Mouse (Mus musculus): ENCODE results near the gene Def6.

Gene Def6

DNA sequence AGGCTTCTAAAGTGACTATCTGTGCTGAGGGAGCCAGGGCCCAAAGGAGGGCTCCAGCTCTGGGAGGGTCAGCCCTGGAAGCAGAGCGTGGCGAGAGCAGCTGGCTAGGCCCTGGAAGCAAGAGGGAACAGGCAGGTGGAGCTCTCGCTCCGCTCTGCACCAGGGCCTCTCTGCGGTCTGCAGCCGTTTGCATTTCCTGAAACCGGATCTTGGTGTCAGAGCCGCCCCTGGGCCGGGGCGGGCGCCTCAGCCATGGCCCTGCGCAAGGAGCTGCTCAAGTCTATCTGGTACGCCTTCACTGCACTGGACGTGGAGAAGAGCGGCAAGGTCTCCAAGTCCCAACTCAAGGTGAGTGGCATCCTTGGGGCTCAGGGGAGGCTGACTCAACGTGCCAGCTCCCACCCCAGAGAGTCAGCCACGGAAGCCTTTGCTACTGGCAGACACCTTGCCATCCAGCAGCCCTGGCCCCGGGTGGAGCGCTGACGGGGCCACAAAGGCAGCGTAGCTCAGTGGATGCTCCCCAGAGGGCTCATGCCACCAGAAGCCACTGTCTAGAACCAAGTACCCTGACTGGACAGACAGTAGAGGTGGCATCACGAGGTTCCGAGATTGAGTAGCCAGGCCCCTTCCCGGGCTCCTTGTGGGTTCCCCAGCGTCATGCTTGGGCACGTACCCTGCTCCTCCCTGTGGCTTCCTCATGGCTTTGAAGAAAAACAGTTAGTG lies at the start of gene Def6:
TSS of gene Def6 (plus strand) at position 188 of the 723 bp plus-strand sequence.
- DNase-seq (ENCODE audit: low read depth, low spot score) = peak; percentile 78

DNA sequence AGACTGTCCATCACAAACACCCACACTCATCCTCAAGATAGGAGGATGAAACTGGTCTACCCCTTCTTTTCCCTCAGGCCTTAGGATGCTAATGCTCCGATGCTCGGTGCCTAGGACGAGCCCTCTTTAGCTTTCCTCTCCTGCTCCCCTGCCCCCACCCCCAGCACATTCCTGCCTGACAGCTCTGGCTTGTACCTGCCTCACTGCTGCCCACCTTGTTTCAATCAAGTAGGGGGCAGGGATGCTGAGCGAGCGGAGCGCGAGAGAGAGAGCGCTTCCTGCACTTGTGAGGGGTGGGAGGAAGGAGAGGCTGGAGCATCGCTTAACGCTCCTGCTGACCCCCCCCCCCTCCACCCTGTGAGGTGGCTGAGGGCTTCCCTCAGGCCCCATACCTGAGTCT lies 47.2 kb upstream of the Def6 start:
- peak; percentile 61 for DNase-seq (ENCODE audit: low read depth, low spot score)

DNA sequence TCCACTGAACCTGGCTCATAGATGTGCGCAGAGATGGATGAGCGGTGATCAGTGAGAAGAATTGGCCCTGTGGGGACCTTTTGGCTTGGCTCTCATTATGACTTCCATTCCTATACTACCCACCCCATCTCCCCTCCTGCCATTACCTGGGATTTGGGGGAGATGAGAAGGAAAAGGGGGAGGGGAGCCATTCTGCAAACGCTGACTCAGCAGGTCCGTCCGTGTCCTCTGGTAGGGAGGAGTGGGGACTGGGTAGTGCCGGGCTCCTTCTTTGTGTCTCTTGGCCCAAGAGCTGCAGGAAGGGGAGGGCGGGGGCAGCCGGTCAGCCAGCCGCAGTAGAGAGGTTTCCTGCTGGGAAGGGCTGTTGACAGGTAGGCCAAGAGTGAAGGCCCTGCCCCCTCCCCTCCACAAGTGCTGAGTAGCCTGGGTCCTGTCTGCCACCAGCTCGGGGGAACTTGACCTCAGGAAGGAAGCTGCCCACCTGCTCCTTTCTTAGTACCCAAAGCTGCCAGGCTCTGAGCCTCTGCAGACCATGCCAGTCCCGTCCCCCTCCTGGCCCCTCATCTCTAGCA lies 46.2 kb upstream of the Def6 start:
- DNase-seq (ENCODE audit: low read depth, low spot score) = no peak

DNA sequence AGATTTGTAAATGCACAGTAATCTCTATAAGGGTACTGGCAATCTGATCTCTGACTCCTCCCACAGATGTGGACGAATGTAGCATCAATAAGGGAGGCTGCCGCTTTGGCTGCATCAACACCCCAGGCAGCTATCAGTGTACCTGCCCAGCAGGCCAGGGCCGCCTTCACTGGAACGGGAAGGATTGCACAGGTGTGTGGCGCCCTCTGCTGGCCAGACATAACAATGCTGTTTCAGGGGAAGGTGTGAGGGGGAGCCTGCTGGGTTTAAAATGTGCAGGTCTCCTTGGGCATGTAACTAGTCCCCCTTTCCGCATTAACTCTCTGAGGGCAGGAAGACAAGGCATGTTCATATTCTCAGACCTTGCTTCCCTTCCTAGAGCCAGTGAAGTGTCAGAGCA lies 43.9 kb upstream of the Def6 start:
- peak; percentile 84 for DNase-seq (ENCODE audit: low read depth, low spot score)

DNA sequence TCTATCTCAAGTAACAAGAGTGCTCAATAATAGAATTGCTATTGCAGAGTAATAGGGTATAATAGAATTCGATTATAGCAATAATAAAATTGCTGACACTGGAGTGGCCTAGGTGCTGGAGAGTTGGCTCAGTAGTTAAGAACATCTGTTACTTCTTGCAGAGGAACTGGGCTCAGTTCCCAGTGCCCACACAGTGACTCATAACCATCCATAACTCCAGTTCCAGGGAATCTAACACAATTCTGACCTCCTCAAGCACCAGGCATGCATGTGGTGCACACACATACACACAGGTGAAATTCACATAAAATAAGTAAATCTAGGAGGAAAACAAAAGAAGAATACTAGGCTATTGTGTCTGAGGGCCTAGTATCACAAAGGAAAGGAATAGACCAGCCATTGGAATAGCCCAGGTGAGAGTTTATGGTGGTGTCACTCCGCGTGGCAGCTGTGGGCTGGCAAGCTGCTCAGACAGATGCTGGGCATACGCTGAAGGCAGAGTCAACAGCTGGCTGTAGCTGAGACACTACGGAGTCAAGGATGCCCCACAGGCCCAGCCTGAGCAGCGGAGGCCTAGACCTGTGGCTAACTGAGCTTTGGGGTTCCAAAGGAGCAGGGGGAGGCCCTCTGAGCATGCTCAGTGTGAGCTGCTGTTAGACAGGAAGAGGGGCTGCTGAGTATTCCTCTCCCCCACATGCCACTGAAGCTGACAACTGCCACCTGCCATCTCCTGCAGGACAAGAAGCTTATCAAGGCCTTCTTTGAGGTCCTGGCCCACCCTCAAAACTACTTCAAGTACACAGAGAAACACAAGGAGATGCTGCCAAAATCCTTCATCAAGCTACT lies 36.9 kb upstream of the Def6 start:
- DNase-seq (ENCODE audit: low read depth, low spot score) = no peak

DNA sequence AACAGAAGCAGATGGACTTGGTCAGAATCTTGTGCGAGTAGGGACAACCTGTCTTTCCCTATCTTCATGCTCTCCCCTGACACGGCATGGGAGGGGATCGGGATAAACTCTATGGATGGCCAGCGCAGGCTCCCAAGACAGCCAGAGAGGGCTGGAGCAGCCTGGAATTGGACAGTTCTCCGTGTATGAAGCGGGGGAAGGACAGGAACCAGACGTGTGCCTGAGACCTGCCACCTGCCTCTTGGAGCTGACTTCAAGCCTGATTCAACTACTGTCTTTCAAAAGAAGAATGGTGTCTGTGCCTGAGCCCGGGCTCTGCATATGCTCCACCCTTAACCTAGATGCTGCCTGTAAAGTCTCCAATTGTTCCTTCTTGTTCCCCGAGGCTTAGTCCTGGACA lies 34.9 kb upstream of the Def6 start:
- no peak for DNase-seq (ENCODE audit: low read depth, low spot score)

DNA sequence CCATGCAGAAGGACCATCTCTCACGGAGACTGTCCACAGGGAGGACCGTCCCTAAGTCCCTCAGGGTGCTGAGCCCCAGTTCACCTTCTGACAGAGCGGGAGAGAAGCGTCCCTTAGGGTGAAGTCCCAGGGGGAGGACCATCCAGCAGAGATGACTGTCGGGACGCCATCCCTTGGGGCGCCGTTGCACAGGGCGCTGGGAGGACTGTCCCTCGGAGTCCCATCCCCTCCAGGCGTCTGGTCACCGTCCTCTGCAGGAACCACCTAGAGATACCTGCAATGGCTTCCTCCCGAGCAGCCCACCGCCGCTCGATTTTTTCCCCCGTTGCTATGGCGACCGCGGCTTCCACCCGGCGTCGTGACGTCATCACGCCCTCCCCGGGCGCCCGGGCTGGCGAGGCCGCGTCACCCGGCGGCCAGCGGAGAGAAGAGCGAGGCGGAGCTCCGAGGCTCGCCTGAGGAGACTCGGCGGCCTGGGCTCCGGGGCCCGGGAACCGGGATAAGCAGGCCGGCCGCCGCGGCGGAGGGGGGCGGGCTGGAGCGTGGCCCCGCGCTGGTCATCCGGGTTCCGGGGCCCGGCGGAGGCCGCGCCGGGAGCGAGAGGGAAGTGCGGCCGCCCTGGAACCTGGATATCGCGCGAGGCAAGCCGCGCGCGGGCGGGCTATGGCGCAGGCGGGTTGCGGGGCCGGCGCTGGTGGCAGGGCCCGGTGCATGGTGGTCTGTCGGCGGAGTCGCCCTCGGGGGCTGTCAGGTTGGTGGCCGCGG lies 30.6 kb upstream of the Def6 start, which contains the start of gene Zfp523:
TSS of gene Zfp523 (plus strand) at position 355 of the 765 bp plus-strand sequence.
- peak; percentile 95 for DNase-seq (ENCODE audit: low read depth, low spot score)

DNA sequence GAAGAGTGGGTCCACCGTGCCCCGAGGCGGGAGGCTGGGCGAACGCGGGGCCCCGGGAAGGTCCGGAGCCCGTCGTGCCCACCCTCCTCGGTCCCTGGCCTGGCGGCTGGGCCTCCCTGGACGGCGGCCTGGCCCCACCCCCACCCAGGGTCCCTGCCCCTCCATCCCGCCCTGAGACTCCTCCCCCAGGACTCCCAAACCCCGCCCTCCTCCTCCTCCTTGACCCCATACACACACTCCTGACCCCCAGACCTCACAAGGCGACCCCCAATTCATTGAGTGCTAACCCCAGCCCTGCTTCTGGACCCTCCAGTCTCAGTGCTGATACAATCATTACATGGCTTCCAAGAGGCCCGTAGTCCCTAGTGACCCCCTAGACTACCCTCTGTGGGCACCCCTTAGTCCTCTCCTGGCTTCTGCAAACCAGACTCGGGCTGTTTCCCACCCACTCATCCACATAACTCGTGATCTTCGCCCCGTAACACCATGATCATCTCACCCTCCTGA lies 30.0 kb upstream of the Def6 start:
- peak; percentile 71 for DNase-seq (ENCODE audit: low read depth, low spot score)

DNA sequence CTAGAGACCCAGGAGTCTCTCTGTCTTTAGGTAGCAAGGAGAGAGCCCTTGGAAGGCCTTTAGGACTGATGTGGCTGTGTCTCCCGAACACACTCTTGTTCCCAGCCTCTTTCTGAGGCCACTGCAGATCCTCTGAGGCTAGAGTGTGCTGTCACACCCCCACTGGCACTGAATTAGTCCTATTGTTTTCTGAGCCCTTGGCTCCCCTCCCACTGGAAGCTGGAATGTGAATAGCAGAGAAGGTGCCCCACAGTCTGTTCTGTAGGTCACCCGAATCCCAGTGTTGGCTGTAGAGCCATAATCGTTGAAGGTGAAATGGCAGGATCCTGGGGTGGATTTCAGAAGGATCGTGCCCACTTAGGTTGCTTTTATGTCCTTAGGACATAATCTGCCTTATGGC lies 27.2 kb upstream of the Def6 start:
- DNase-seq (ENCODE audit: low read depth, low spot score) = no peak

DNA sequence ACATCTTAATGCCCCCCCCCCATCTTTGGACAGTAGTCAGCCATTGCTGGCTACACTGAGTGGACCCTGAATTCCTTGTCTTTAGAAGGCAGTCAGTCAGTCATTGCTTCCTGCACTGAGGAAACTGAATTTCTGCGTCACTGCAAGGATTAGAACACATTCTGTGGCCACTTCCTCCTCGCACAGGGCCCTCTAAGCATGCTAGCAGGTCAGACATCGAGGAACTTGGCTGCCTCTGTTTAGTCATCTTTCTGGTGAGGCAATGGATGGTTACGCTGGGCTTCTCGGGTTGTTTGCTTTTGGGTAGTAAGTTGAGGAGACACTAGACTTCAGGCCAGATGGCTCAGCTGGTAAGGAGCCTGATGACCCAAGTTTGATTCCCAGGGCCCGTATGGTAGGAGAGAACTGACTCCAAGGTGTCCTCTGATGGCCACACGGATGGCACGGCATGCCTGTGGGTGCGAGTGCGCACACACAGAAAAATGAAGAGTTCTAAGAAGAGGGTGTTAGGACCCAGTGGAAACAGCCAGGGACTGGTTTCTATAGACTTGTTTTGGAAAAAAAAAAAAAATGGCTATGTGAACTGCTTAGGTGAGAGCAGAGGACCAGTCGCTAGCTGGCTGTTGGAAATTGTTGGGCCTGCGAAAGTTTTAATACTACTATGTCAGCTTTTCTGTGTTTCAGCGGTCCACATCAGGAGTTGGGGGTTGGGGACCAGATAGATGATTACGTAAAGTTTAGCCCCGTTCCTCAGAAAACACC lies 26.6 kb upstream of the Def6 start:
- no peak for DNase-seq (ENCODE audit: low read depth, low spot score)

DNA sequence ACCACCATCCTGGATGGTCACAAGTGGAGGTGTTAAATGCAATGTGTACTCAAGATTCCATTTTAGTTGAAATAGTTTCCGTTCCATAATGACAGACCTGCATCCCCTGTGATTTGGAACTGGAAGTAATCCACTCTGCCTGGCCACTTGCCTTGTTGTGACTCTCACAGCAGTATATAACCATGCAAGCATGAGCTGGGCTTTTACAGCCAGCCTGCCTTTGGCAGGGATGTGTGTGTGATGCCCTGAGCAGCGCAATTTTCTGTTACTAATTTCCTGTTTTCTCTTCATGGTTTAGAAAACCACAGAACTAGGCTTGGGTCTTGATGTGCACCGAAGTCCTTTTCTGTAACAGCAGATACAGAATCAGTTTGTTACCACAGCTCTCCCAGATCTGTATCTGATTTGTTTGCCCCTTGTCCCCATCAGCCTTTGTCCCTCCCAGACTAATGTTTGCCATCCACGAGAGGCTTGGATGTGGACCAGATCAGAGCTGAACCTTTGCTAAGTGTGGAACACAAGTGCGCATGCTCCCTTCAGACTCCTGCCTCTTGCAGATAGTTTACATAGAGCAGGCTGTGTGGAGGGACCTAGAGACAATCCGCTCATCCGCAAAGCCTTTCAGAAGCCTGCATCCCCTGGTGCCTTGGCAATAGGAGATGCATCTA lies 22.5 kb upstream of the Def6 start:
- no peak for DNase-seq (ENCODE audit: low read depth, low spot score)

DNA sequence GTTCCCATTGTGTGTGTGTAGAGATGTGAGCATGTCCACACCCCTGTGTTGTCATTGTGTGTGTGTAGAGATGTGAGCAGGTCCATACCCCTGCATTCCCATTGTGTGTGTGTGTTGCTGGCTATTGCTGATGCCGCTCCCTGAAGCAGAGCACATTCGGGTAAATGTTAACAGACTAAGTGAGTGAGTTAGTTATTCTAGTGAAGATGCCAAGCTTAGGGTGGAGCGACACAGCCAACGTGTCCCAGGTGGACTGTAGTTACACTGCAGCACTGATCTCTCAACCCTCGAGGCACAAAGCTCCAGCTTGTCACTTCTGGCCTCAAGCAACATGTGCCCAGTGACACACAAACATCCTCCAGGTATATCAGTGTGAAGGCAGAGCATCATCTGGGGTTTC lies 19.3 kb upstream of the Def6 start:
- DNase-seq (ENCODE audit: low read depth, low spot score) = no peak

DNA sequence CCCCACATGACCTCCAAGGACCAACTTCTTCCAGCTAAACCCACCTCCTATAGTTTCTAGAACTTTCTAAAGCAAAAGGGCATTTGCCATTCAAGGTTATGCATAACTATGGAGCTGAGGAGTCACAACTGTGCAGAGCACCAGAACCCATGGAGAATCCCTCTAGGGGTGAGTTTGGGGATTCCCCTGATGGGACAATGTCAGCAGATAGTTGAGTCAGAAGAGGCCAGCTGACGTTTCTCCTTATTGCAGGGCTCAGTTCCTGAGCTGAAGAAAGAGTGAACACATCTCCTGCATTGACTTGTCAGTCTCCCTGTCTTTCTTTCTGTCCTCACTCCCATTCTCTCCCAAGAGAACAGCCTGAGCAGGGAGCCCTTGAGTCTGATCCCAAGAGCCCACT lies 14.8 kb upstream of the Def6 start:
- no peak for DNase-seq (ENCODE audit: low read depth, low spot score)

DNA sequence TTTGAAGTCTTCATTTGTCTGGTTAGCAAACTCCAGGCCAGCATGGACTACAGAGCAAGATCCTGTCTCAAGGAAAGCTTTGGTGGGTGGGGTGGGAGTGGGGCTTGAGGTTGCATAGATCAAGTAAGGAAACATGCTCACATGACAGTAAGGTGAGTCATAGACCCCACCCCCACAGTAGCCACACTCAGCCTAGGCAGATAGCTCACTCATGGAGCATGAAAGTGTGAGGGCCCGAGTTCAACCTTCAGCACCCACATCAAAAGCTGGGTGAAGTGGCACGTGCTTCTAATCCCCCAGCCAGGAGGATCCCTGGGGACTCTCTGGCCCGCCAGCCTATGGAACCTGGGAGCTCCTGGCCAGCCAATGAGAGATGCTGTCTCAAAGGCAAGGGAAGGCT lies 14.0 kb upstream of the Def6 start:
- DNase-seq (ENCODE audit: low read depth, low spot score) = no peak

DNA sequence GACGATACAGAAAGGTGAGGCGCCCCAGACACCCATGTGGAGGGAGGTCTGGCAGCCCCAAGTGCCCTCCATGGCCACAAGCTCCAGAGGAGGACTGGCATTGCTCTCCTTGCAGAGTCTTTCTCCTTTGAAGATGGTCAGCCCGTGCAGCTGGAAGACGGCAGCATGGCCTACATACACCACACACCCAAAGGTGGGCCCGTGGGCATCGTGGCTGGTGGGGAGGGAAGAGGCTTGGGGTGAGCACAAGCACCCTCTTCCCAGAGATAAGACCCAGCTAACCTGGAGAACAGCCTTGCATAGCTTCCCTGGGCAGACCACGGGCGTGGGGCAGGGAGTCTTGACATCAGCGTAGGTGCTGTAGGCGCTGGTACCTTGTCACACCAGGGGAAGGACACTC lies 12.5 kb upstream of the Def6 start:
- no peak for DNase-seq (ENCODE audit: low read depth, low spot score)

DNA sequence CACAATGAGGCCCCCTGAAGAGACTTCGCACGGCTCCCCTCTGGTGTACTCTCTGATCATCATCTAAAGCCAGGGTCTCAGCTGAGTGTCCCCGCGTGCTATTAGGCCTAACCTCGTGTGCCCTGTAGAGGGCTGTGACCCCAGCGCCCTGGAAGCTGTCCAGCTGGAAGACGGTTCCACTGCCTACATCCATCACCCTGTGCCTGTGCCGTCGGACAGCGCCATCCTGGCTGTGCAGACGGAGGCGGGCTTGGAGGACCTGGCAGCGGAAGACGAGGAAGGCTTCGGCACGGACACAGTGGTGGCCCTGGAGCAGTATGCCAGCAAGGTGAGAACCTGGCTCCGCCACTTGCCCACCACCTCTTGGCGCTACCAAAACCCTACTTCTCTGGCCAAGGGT lies 9.9 kb upstream of the Def6 start:
- no peak for DNase-seq (ENCODE audit: low read depth, low spot score)

DNA sequence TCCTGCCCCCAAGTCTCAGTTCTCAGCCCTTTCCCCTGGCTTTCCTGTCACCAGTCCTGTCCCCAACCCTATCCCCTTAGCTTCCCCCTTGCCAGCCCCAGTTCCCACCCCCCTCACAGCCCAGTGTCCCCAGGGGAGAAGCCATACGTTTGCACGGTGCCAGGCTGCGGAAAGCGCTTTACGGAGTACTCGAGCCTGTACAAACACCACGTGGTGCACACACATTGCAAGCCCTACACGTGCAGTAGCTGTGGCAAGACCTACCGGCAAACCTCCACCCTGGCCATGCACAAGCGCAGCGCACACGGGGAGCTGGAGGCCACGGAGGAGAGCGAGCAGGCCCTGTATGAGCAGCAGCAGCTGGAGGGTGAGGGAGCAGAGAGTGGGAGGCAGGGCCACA lies 5.6 kb upstream of the Def6 start:
- DNase-seq (ENCODE audit: low read depth, low spot score) = no peak

DNA sequence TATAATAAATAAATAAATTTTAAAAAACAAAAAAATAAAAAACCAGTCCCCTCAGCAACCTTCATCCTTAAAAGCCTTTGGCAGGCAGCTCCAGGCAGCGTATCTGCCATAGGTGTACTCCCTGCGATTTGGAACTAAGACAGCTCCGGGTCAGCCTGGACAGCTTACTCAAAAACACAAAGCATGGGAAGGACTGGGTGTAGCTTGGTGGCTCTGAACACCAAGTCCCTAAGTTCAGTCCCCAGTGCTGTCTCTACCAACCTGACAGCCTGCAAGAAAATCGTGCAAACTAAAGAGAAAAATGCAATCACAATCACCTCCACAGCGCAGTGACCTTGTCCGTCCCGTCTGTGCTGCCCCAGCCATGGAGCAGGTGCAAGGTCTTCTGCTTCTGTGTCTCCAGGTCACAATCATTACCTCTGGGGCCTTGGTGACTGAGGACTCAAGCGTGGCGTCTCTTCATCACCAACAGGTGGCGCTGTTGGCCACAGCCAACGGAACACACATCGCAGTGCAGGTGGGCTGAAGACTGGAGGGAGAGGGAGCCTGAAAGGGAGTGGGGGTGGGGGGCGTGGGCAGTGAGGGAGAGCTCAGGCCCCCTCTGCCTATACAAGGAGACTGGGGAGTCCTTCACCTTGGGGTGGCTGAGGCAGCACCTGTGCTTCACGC lies 3.4 kb upstream of the Def6 start:
- DNase-seq (ENCODE audit: low read depth, low spot score) = peak; percentile 81

DNA sequence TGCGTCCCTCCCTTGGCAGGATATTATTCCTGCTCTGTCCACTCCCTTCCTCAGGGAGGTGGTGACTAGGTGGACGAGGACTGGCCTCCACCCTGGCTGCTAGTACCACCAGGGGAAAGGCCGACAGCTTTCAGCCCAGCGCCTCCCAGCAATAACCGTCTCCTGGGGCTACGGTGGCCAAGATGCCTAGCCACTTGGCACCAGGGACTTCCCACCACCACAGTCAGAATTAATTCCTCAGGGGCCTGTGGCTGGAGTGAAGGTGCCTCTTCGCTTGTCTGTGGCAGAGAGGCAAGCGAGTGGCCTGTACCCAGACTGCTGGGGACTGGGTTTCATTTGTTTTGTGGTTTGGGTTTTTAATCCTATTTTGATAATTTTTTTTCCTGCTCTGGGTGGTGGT lies 2.1 kb upstream of the Def6 start:
- no peak for DNase-seq (ENCODE audit: low read depth, low spot score)

DNA sequence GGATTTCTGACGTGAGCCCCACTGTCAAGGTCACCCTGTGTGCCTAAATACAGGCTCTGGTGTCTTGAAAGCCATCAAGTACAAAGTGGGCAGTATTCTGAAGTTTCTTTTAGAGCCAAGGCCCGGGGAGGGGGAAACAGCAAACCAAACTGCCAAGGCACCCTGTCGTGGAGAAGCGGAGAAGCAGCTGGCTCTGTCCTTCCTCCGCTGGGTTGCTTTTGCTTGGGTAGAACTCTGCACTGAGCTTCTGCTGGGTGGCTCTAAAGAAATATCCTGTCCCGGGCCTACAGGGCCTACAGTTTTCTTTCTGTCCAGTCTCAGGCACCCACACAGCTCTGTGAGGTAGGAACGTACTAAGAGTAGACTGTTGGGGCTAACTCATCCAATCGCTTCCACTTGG lies 486 bp upstream of the Def6 start:
- no peak for DNase-seq (ENCODE audit: low read depth, low spot score)

Data from mesoderm, embryonic 11.5 days (tissue).